Mouse (Mus musculus): ENCODE data around the gene Sat1. TPM values are rescaled to one million over a fixed set of nuclear protein-coding genes. Genes with fewer than 3 reads are reported as not detected.

Sat1 gene
- polyA plus RNA-seq, 1 experiment from 2014 or later: 327 TPM

GRCm38 (mm10) chrX:155202406-155203305 lies 13.6 kb downstream of the Sat1 start:
- WGBS: 60% methylated on average over 2 of the region's 2 CpGs
- Histone ChIP-seq H3K36me3 (ENCODE audit: control insufficient read depth, insufficient read depth, low read length) (no peaks in the 10 kb centered on the region), H3K27ac (ENCODE audit: low read length) (peak overlapping the region; percentile 26; the same call in 1 of the 2 replicates), H3K4me2 (ENCODE audit: low read depth, low read length) (no peak overlapping the region), H3K9me3 (ENCODE audit: control insufficient read depth, low read length) (no peaks in the 10 kb centered on the region), H3K4me1 (ENCODE audit: control insufficient read depth, insufficient read depth, low read length) (no peaks in the 10 kb centered on the region), H3K27me3 (replicated peaks; ENCODE audit: control insufficient read depth, insufficient read depth, low read length) (no peaks in the 10 kb centered on the region), H3K4me3 (ENCODE audit: low read length) (no peak overlapping the region), H3K9ac (ENCODE audit: low read depth, low read length) (no peak overlapping the region)
- ATAC-seq: peak; percentile 79

- Histone ChIP-seq H3K27me3 (replicated peaks; ENCODE audit: control insufficient read depth, insufficient read depth, low read length) (no peaks in the 10 kb centered on the region), H3K9ac (ENCODE audit: low read depth, low read length) (no peak overlapping the region), H3K4me3 (ENCODE audit: low read length) (no peak overlapping the region), H3K9me3 (ENCODE audit: control insufficient read depth, low read length) (no peaks in the 10 kb centered on the region), H3K27ac (ENCODE audit: low read length) (no peak overlapping the region), H3K36me3 (ENCODE audit: control insufficient read depth, insufficient read depth, low read length) (no peaks in the 10 kb centered on the region), H3K4me1 (ENCODE audit: control insufficient read depth, insufficient read depth, low read length) (no peaks in the 10 kb centered on the region), H3K4me2 (ENCODE audit: low read depth, low read length) (no peak overlapping the region)
- no peak for ATAC-seq
- WGBS: 55% methylated on average over 1 of the region's 1 CpGs
Observed at GRCm38 (mm10) chrX:155201799-155202198, 14.4 kb downstream of the Sat1 start.

- Histone ChIP-seq H3K4me1 (ENCODE audit: control insufficient read depth, insufficient read depth, low read length) (no peaks in the 10 kb centered on the region), H3K4me3 (ENCODE audit: low read length) (no peak overlapping the region), H3K4me2 (ENCODE audit: low read depth, low read length) (no peak overlapping the region), H3K27me3 (replicated peaks; ENCODE audit: control insufficient read depth, insufficient read depth, low read length) (no peaks in the 10 kb centered on the region), H3K9me3 (ENCODE audit: control insufficient read depth, low read length) (no peaks in the 10 kb centered on the region), H3K27ac (ENCODE audit: low read length) (no peak overlapping the region), H3K36me3 (ENCODE audit: control insufficient read depth, insufficient read depth, low read length) (no peaks in the 10 kb centered on the region), H3K9ac (ENCODE audit: low read depth, low read length) (no peak overlapping the region)
- WGBS: 88% methylated on average over 4 of the region's 4 CpGs
- no peak for ATAC-seq
Observed at GRCm38 (mm10) chrX:155194979-155195378, 21.3 kb downstream of the Sat1 start.

- Histone ChIP-seq H3K27ac (ENCODE audit: low read length) (peak overlapping the region; percentile 45), H3K4me3 (ENCODE audit: low read length) (no peak overlapping the region), H3K9me3 (ENCODE audit: control insufficient read depth, low read length) (no peaks in the 10 kb centered on the region), H3K36me3 (ENCODE audit: control insufficient read depth, insufficient read depth, low read length) (no peaks in the 10 kb centered on the region), H3K4me1 (ENCODE audit: control insufficient read depth, insufficient read depth, low read length) (no peaks in the 10 kb centered on the region), H3K4me2 (ENCODE audit: low read depth, low read length) (no peak overlapping the region), H3K9ac (ENCODE audit: low read depth, low read length) (no peak overlapping the region), H3K27me3 (replicated peaks; ENCODE audit: control insufficient read depth, insufficient read depth, low read length) (no peaks in the 10 kb centered on the region)
- ATAC-seq: peak; percentile 91
- 46% methylated on average over 5 of the region's 5 CpGs for WGBS
Observed at GRCm38 (mm10) chrX:155193732-155194443, 22.4 kb downstream of the Sat1 start.

- Histone ChIP-seq H3K4me3 (ENCODE audit: low read length) (no peak overlapping the region), H3K9me3 (ENCODE audit: control insufficient read depth, low read length) (no peaks in the 10 kb centered on the region), H3K36me3 (ENCODE audit: control insufficient read depth, insufficient read depth, low read length) (no peaks in the 10 kb centered on the region), H3K27ac (ENCODE audit: low read length) (no peak overlapping the region), H3K27me3 (replicated peaks; ENCODE audit: control insufficient read depth, insufficient read depth, low read length) (no peaks in the 10 kb centered on the region), H3K4me2 (ENCODE audit: low read depth, low read length) (no peak overlapping the region), H3K4me1 (ENCODE audit: control insufficient read depth, insufficient read depth, low read length) (no peaks in the 10 kb centered on the region), H3K9ac (ENCODE audit: low read depth, low read length) (no peak overlapping the region)
- 80% methylated on average over 4 of the region's 4 CpGs for WGBS
- ATAC-seq: no peak
Observed at GRCm38 (mm10) chrX:155191941-155192340, 24.3 kb downstream of the Sat1 start.

GRCm38 (mm10) chrX:155177640-155178039 lies 38.6 kb downstream of the Sat1 start:
- no peaks in the 10 kb centered on the region for H3K9me3 ChIP-seq (ENCODE audit: control insufficient read depth, low read length)
- no peak overlapping the region for H3K27ac ChIP-seq (ENCODE audit: low read length)
- H3K4me2 ChIP-seq (ENCODE audit: low read depth, low read length): no peak overlapping the region
- H3K4me3 ChIP-seq (ENCODE audit: low read length): no peak overlapping the region
- no peaks in the 10 kb centered on the region for H3K4me1 ChIP-seq (ENCODE audit: control insufficient read depth, insufficient read depth, low read length)
- 56% methylated on average over 2 of the region's 2 CpGs for WGBS
- no peaks in the 10 kb centered on the region for H3K36me3 ChIP-seq (ENCODE audit: control insufficient read depth, insufficient read depth, low read length)
- no peaks in the 10 kb centered on the region for H3K27me3 ChIP-seq (replicated peaks; ENCODE audit: control insufficient read depth, insufficient read depth, low read length)
- peak; percentile 71 for ATAC-seq
- H3K9ac ChIP-seq (ENCODE audit: low read depth, low read length): no peak overlapping the region

- no peaks in the 10 kb centered on the region for H3K9me3 ChIP-seq (ENCODE audit: control insufficient read depth, low read length)
- ATAC-seq: peak; percentile 40
- H3K36me3 ChIP-seq (ENCODE audit: control insufficient read depth, insufficient read depth, low read length): no peaks in the 10 kb centered on the region
Observed at GRCm38 (mm10) chrX:155177230-155177629, 39.0 kb downstream of the Sat1 start.

GRCm38 (mm10) chrX:155175568-155175967 lies 40.7 kb downstream of the Sat1 start:
- ATAC-seq: peak; percentile 89
- no peak overlapping the region for H3K4me3 ChIP-seq (ENCODE audit: low read length)

More at GRCm38 (mm10) chrX:155177230-155177629, 39.0 kb downstream of the Sat1 start:
- no peak overlapping the region for H3K4me2 ChIP-seq (ENCODE audit: low read depth, low read length)
- peak overlapping the region; percentile 9; the same call in 1 of the 2 replicates for H3K27ac ChIP-seq (ENCODE audit: low read length)
- H3K9ac ChIP-seq (ENCODE audit: low read depth, low read length): no peak overlapping the region
- 54% methylated on average over 2 of the region's 2 CpGs for WGBS
- H3K4me3 ChIP-seq (ENCODE audit: low read length): no peak overlapping the region
- no peaks in the 10 kb centered on the region for H3K27me3 ChIP-seq (replicated peaks; ENCODE audit: control insufficient read depth, insufficient read depth, low read length)
- no peaks in the 10 kb centered on the region for H3K4me1 ChIP-seq (ENCODE audit: control insufficient read depth, insufficient read depth, low read length)

GRCm38 (mm10) chrX:155172310-155172709 lies 43.9 kb downstream of the Sat1 start:
- Histone ChIP-seq H3K27me3 (replicated peaks; ENCODE audit: control insufficient read depth, insufficient read depth, low read length) (no peaks in the 10 kb centered on the region), H3K4me3 (ENCODE audit: low read length) (no peak overlapping the region), H3K4me1 (ENCODE audit: control insufficient read depth, insufficient read depth, low read length) (no peaks in the 10 kb centered on the region), H3K9me3 (ENCODE audit: control insufficient read depth, low read length) (no peaks in the 10 kb centered on the region), H3K36me3 (ENCODE audit: control insufficient read depth, insufficient read depth, low read length) (no peaks in the 10 kb centered on the region), H3K4me2 (ENCODE audit: low read depth, low read length) (no peak overlapping the region), H3K27ac (ENCODE audit: low read length) (no peak overlapping the region), H3K9ac (ENCODE audit: low read depth, low read length) (no peak overlapping the region)
- ATAC-seq: no peak

More at GRCm38 (mm10) chrX:155175568-155175967, 40.7 kb downstream of the Sat1 start:
- no peaks in the 10 kb centered on the region for H3K36me3 ChIP-seq (ENCODE audit: control insufficient read depth, insufficient read depth, low read length)
- H3K4me1 ChIP-seq (ENCODE audit: control insufficient read depth, insufficient read depth, low read length): no peaks in the 10 kb centered on the region
- no peak overlapping the region for H3K27ac ChIP-seq (ENCODE audit: low read length)
- 38% methylated on average over 4 of the region's 4 CpGs for WGBS
- no peaks in the 10 kb centered on the region for H3K27me3 ChIP-seq (replicated peaks; ENCODE audit: control insufficient read depth, insufficient read depth, low read length)
- no peak overlapping the region for H3K4me2 ChIP-seq (ENCODE audit: low read depth, low read length)
- no peaks in the 10 kb centered on the region for H3K9me3 ChIP-seq (ENCODE audit: control insufficient read depth, low read length)
- H3K9ac ChIP-seq (ENCODE audit: low read depth, low read length): no peak overlapping the region

Data from intestine, embryonic 16.5 days (tissue).